Mouse (Mus musculus): Measurements from ENCODE around the gene Hepacam.
A peak's percentile ranks its signal among the peaks of the same experiment; 100 is the strongest.

Hepacam gene

GRCm38 (mm10) chr9:37367301-37368080 lies at the start of gene Hepacam:
Gene Hepacam, plus strand, starts transcription at chr9:37367351.
- DNase-seq (ENCODE audit: low spot score), result no peak

DNA sequence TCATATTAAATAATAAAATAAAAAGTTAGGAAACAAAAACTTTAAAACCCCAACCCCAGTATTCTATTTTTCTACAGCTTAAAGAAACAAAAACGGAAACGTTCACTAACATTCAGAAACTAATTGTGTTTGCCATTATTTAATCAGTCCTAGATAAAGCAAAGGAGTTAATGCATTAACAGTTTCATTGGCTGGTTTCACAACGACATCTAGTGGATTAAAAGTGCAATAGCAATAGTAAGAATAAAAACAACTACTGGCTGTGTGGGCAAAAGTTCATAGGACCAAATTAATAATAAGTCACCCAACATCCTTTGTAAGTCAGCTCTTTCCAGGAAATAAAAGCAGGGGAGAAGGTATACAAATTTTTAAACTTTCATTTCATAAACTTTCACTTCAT lies 37.7 kb upstream of the Hepacam start:
- DNase-seq (ENCODE audit: low spot score), result no peak

GRCm38 (mm10) chr9:37345406-37345805 lies 21.7 kb upstream of the Hepacam start:
- DNase-seq (ENCODE audit: low spot score), result no peak

DNA sequence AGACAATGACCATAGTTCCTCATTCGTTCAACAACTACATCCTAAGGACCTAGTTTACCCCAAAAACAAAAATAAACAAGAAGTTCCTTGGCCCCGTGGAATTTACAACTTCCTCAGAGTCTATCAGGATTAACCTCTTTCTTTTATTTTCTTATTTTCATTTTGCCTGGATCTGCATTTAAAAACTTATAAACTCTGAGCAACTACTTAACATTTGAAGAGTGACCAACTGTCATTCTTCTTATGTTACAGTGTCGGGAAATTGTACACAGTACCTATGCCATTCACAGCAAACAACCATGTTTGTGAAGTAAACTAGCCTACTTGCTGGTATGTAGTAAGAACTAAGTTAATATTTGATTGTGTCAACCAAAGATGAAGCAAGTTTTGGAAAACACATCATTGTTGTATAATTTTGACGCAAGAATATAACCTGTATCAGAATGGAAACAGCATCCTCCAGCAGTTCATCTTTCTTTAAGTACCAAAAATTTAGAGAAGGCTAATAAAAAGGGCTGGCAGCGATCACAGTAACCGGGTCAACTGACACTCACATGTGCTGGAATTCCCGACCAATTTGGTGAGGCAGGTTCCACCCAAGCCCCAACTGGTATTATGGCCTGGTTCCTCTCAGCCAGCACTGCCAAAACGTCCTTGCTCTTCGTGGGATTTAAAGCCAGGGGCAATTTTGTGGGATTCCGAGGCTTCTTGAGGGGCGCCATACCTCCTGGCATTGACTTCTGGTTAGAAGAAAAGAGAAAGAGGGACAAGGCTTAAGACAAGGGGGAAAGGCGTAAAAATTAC lies 19.8 kb upstream of the Hepacam start:
- DNase-seq (ENCODE audit: low spot score), result no peak

DNA sequence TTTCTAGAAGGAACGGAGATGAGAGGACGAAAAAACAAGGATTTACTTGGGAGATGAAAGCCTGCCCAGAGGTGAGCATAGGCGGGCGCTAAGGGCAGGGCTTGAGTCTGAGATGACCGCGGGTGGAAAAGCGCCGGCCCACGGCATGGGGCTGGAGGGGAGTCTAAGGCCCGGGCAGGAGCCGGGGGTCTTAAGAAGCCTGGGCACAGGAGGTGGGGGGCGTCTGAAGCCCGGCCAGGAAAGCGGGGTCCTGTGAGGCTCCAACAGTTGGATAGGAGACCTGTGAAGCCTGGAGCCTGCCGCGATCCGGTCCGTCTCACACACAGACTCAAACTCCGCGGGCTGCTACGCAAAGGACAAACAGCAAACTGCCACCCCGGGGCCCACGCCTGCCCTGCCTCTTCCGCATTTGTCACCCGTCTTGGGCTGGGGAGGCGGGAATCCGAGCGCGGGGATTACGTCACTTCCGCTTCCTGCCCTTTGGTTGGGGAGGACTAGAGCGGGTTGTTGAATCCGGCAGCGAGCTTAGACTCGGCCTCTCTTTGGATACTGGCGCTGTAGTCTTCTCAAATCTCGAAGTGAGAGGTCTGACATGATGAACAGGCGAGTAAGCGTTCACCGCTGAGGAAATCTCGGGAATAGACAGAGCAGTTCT lies 19.0 kb upstream of the Hepacam start, which contains the start of gene Ccdc15:
Gene Ccdc15 (minus strand): TSS at position 445 of the 655 bp plus-strand sequence.
- peak; percentile 95 for DNase-seq (ENCODE audit: low spot score)

DNA sequence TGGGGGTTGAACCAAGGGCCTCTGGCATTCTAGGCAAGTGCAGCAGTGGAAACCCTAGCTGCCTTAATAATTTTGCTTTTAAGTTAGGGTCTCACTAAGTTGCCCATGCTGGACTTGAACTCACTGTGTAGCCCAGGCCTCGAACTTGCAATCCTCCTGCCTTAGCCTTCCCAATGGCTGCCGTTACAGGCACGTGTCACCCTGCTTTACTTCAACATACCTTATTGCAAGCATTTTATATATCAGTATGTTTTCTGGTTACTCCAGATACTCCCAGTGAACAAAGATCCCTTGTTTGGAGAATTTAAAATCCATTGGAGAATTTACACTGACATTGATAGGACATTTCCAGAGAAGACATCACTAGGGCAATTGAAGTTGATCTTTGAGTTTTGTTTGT lies 18.1 kb upstream of the Hepacam start:
- no peak for DNase-seq (ENCODE audit: low spot score)

DNA sequence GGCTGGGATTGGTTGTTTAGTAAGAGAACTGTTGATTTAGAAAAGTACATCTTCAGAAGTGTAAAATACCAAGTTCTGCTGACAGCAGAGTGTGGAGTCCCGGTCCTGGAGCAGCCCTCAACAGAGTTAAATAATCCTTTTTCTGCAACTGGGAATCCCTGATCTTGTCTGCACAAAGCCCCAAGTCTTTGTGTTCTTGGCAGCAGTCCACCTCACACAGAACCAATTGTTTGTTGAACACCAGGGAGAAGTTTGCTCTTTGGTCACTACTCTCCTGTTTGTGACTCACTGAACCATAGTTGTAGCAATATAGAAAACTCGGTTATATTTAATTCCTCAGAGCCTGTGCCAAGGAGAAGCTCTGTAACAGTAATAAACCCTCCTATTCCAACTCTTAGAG lies 15.9 kb upstream of the Hepacam start:
- DNase-seq (ENCODE audit: low spot score), result no peak

GRCm38 (mm10) chr9:37354485-37354884 lies 12.7 kb upstream of the Hepacam start:
- no peak for DNase-seq (ENCODE audit: low spot score)

- no peak for DNase-seq (ENCODE audit: low spot score)
These were observed 8.3 kb upstream of the Hepacam start for GRCm38 (mm10) chr9:37358713-37359330.

DNA sequence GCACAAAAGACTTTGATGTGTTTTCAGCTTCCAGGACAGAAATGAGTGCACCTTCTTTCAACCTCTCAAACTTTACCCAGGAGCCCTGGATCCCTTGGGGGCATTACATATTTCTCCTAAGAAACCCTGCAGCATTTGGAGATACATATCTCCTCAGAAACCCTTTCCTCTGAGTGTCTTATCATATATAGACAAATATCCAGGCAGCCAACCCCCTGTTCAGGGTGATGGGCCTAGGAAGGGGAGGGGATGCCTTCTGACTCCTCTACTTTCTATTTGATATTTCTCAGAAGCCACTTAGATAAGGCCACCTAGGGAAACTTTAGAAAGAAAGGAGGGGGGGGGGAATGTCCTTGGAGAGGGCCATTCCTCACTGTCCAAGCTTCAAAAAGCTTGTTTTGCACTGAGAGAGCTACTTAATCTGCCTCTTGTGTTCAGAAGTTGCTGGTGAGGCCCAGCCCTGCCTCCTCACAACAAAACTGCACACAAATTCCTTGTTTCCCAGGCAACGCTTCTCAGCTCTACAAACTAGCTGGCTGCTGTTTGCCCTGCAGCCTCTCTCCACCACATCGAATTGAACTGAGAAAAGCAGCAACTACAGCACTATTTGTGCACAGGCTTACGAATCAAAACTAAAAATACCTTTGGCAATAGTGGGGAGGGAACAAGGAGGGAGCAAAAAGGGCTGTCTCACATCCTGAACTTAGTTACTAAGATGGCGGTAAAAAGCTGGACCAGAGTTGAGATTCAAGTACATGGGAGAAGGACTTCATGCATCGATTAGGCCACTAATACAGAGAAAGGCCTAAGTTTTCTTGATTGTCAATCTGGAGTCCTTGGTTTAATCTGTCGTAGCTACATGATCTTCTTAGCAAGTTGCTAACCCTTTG lies 7.6 kb upstream of the Hepacam start:
- peak; percentile 77 for DNase-seq (ENCODE audit: low spot score)

GRCm38 (mm10) chr9:37362084-37362483 lies 5.1 kb upstream of the Hepacam start:
- no peak for DNase-seq (ENCODE audit: low spot score)

DNA sequence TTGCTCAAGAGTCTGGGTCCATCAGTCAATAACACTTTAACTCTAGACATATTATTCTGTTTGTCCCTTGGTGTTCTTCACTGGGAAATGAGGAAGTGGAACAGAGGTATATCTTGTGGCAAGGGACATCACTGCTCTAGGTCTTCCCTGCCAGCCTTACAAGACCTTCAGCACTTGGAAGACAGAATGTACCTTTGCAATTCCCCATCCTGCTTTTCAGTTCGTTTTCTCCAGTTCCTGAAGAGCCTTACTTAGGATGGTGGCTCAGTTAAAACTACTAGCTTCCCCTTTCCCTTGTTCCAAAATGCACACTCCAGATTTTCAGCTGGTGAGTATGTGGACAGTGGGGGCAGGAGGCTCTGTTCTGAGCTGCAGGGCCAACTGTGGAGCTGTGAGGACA lies 4.3 kb upstream of the Hepacam start:
- no peak for DNase-seq (ENCODE audit: low spot score)

GRCm38 (mm10) chr9:37363551-37363950 lies 3.6 kb upstream of the Hepacam start:
- DNase-seq (ENCODE audit: low spot score), result no peak

- no peak for DNase-seq (ENCODE audit: low spot score)
These were observed 2.8 kb upstream of the Hepacam start for GRCm38 (mm10) chr9:37364392-37364791.

DNA sequence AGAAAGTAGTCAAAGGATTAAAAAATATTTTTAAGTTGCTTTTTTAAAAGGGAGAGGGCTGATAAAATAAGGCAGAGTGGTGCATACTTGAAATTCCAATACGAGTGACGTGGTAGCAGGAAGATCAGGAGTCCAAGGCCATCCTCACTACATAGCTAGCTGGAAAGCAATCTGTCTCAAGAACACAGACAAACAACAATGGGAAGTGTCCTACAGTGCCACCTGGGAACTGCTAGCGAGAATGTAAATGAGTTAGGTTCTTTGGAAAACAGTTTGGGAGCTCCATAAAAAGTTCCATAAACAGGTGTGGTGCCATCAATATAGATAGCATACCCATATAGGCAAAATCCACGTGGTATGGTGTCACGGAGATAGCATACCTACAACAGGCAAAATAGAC lies 1.4 kb upstream of the Hepacam start:
- DNase-seq (ENCODE audit: low spot score), result peak; percentile 33

- no peak for DNase-seq (ENCODE audit: low spot score)
These were observed 1.1 kb downstream of the Hepacam start for GRCm38 (mm10) chr9:37368081-37368830.

DNA sequence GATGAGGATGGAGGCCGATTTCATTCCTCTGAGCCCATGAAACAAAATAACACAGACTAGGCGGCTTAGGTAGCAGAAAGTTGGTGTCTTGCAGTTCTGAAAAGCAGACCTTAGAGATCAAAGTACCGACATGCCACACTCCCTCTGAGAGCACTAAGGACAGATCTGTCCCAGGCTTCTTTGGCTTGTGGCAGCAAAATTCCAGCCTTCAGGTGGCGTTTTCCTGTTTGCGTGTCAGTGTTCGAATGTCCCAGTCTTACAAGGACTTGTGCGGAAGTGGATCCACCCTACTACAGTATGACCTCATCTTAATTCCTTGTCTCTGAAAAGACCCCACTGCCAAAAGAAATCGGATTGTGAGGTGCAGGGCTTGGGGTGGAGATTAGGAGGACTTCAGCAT lies 1.7 kb downstream of the Hepacam start:
- no peak for DNase-seq (ENCODE audit: low spot score)

DNA sequence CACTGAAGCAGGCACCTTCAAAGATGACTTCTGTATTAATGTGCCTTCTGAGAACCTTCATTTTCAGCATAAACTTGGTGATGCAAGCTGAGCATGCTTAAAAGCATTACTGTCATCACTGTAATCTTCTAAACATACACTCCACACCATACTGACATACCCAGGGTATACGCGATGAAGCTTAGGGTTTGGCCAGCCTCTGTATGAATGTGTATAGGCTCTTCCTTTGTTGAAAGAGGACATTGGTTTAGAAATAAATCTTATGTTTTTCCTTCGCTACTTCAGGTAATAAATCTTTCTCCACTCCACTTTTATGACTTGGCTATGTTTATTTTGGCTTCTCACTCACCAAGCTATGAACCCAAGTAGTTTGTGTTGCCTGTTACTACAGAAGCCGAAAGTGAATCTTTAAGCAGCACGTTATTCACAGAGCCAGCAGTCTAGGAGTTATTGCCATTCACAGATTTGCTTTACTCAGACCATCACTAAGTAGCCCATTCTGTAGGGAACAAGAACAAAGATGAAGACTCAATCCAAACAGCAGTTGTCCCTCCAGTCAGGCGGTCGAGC lies 4.2 kb downstream of the Hepacam start:
- DNase-seq (ENCODE audit: low spot score), result no peak

DNA sequence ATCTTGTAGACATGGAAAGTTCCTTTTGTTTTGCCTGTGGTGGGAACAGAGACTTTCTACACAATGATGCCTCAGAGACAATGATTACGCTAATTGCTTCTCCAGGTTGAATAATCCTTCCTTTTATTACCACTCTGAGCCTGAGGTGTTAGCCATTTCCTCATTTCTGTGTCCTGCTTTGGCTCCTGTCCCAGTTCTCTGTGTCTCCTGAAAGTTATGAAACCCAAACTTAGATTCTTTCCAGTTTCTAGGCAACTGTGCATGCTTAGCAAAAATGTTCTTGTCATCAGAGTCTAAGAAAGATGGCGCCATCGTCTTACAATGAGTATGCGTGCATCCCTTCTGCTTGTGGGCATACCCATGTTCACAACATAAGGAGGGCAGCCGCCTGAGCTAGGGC lies 8.6 kb downstream of the Hepacam start:
- DNase-seq (ENCODE audit: low spot score), result no peak

DNA sequence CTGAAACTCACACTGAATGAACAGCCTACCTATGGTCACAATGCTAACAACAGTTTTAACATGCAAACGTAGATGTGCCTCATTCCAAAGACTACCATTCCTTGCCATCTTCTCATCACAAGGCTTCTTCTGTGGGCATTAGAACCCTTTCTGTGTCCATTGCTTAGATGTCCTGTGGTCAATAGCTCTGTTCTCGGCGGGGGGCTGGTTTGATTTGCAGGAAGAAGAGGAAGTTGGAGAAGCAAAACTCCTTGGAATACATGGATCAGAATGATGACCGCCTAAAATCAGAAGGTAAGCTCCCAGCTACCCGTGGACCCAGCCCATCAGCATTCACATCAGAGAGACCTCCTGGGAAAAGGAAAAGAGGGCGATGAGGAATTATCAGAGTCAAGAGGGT lies 16.0 kb downstream of the Hepacam start:
- DNase-seq (ENCODE audit: low spot score), result no peak

All from ovary, adult 18-20 months (tissue).